Mouse (Mus musculus) T-helper 1 cell (primary cell): ENCODE results near the gene Trim47.

Source experiments
- in situ Hi-C: fragments of 300-600 bp; cut with MboI, MseI; formaldehyde crosslinking; loops from one replicate; pipeline ENCODE4 v1.15.1; 2025; ENCODE audit warnings: high pct_unique_total_duplicates

Trim47 gene

DNA sequence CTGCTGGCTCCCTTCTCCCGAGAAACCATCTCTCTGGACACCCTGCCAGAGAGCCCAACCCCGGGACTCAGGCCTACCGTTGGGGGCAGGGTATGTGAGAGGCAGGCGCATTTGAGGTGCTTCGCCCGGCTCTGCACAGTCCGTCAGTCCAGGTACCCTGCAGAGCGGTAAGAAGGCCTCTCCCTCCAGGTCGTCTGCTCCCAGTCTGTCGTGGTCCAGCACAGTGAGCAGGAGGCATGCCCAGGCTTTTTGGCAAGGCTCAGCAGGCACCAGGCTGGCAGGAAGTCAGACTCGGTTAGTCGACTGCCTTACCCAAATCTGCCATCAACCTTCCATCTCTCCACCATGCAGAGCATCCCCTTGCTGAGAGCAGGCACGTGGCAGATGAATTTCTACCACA, 63.4 kb downstream of the Trim47 start:
- in situ Hi-C loops: no loop called here

DNA sequence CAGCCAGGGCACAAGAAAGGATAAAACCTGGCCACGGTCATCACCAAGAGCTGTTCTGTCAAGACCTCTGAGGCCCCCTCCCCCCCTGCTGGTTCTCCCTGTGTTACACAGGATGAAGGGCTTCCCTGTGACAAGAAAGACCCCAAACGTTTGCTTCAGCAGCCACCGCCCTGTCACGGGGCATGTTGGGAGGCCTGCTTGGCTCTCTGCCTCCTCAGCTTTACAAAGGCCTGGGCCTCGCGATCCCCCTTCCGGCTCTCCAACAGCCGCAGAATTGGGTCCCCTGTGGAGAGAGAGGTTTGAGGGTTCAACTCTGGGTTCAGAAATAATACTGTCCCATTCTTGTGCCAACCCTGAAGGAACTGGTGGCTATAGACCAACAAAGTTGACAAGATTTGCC, 64.5 kb downstream of the Trim47 start:
- in situ Hi-C loops: no loop called here

DNA sequence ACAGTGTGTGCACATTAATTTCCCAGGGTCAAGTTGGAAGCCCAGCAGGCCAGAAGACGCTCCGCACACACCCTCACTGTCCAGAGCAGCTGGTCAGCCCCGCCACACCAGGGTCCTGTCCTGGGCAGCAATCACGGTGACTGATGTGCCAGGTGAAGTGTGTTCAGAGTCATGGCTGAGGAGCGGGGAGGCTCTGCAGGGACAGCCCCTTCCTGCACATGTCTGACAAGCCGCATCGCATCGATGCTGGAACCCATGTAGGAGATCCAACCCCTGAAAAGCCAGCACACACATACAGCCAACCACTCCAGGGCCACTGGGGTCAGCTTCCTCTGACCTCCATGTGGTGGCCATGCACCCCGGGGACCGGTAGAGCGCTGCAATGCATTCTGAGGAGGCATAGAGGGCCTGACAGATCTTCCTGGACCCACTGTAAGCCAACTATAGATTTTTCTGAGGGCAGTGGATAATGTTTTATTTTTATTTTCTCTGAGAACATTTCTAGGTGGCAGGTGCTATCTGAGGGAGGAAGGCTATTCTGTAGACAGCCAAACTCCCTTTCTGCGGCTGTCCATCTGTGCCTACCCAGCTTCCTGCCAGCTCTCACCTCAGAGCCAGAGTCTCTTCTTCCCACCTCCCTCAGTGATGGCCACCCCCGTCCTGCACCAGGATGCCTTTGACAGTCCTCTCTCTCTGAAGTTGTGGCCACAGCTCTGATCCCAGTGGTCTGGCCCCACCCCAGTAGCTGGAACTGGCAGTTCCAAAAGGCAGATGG, 65.2 kb downstream of the Trim47 start:
- in situ Hi-C loops: no loop called here

DNA sequence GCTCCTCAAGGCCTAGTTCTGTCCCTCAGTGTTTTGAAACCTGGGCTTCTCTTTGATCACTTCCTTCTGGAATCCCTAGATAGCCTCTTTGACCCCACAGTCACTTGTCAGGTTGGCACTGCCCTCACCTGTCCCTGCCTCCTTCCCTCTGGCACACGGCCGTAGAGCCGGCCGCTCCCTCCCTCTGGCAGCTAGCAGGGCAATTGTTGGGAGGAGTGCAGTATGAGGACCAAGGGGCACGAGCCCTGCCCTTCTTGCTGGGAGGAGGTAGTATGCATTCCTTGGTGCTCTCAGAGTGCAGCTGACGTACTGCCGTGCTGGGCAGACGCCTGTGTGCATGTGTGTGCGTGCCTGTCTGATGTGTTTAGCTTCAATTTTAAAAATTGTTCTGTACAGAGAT, 66.4 kb downstream of the Trim47 start:
- in situ Hi-C loops: no loop called here

DNA sequence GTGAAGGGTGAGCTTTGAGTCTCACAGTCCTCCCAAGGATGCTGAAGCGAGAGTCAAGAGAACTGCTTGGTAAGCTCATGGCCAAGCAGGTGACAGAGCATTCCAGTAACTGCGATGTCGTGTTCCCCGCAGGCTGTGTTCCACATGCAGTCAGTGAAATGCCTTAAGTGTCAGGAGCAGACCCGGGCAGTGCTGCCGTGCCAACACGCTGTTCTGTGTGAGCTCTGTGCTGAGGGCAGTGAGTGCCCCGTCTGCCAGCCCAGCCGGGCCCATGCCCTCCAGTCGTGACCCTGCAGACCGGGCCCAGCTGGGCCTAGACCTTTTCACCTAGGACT, 67.4 kb downstream of the Trim47 start:
- in situ Hi-C loops: no loop called here

DNA sequence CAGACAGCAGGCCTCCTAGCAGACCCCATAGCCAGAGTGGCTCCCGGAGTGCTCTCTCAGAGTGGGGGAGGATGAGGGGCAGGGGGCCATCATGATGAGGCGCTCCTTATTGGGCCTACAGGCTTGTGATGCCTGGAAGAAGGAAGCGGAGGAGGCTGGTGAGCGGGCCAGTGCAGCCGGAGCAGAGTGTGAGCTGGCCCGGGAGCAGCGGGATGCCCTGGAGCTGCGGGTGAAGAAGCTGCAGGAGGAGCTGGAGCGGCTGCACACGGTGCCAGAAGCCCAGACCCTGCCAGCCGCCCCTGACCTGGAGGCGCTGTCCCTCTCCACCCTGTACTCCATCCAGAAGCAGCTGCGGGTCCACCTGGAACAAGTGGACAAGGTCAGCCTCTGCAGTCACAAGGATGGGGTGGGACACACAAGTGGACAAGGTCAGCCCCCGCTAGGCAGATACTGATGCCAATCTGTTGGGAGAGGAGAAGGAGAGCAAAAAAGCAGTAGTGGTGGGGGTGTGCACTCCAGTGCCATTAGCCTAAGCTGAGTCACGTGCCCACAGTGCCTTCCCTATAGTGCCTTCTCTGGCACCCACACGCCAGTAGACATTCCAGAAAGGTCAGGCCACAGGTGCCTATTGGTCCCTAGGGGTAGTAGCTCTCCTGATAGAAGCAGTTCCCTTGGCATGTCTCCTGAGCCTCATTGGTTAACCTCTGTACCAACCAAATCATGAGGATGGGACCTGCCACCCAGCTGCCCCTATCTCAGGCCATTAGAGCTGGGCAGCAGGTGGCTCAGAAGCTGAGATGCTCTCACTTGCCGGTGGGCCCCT, 67.9 kb downstream of the Trim47 start:
- in situ Hi-C loops: no loop called here

DNA sequence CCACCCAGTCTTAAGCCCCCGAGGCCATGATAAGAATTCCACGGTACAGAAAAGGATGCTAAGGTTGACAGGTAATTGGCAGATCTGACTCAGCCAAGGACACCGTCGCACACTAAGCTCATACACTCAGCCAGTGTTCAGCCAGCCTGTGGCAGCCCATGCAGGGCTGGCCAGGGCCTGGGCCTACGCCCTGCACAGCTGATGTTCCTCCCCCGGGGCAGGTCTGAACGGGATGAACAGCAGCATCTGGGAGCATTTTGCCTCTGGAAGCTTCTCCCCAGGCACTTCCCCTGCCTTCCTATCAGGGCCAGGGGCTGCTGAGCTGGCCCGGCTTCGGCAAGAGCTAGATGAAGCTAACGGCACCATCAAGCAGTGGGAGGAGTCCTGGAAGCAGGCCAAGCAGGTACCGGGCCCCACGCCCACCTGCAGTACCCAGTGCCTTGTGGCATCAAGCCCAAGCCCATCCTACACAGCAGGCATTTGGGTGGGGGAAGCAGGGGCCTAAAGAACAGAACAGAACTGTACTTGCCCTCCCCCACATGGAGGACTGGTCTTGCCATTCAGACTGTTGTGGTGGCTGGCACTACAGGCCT, 68.9 kb downstream of the Trim47 start:
- in situ Hi-C loops: no loop called here

DNA sequence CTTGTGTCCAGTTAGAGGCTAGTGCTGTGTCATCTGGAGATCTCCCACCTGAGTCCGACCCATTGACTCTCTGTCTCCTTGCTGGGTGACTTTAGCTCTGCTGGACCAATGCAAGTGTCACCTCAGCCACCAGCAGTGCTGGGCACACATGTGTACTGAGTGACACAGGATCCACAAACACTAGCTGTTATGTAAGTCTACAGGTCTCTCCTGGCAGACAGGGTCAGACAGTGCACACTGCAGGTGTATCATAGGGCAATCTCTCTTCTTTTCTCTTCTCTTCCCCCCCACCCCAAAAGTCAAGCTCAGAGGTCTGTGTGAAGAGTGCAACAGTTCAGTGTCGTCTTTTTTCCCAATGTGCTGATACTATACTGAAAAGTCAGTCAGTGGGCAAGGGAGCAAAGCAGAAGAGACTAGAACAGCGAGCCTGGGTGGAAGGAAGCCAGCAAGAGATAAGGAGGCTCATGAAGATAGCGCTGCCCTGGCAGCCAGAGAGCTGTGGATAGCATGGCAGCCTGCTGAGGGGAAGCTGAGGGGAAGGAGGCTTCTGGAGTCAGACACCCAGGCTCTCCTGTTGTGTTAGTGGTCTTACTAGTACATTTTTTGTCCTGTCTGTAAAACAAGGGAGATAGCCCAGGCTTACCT, 69.7 kb downstream of the Trim47 start:
- in situ Hi-C loops: no loop called here

DNA sequence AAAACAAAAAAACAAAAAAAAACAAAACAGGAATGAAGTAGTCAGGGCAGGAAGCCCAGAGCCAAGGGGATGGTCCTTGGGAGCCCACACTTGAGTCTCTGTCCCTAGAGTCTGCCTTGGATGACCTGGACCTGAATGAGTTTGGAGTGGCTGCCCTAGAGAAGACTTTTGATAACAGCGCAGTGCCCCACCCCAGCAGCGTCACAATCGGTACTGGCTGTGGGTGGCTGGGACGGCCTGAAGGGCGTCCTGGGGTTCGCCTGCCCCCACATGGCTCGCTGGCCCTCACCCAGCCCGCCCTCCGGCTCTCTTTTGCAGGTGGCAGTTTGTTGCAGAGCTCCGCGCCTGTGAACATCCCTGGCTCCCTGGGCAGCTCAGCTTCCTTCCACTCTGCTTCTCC, 71.1 kb downstream of the Trim47 start:
- in situ Hi-C loops: no loop called here
